Mouse (Mus musculus): Measurements from ENCODE around the gene Ddx55.

GRCm38 (mm10) chr5:124605041-124605622 is 52.5 kb downstream of the Ddx55 start:
- no peak for TF ChIP-seq CTCF (IDR thresholded peaks at IDR 0.05; ENCODE audit: control insufficient read depth, insufficient read depth, low read length)
- TF ChIP-seq POLR2A (IDR thresholded peaks at IDR 0.05; ENCODE audit: borderline replicate concordance, control insufficient read depth, low read depth, low read length), result no peak
